Mouse (Mus musculus) WW6 (cell line): ENCODE measurements at regions not wholly inside any gene's neighbourhood (a gene's known extent, or its start where the extent isn't known, plus 50 kb on each side); places are given as distances from the start of the nearest gene placed in this dataset.

ENCODE experiments used
- DNase-seq: peaks from one replicate; pipeline ENCODE4 v3.0.0-alpha.2; 2013; ENCODE audit warnings: low read depth, low spot score

GRCm38 (mm10) chr3:128001924-128002501 lies 105.9 kb upstream of the Fam241a start:
- peak; percentile 4 for DNase-seq

- no peak for DNase-seq
Measured at GRCm38 (mm10) chr3:127995678-127996077, 99.6 kb upstream of the Fam241a start.

GRCm38 (mm10) chr3:127987583-127987982 lies 91.5 kb upstream of the Fam241a start:
- no peak for DNase-seq

GRCm38 (mm10) chr3:127985165-127985564 lies 89.0 kb upstream of the Fam241a start:
- no peak for DNase-seq

GRCm38 (mm10) chr3:127977240-127977639 lies 81.1 kb upstream of the Fam241a start:
- DNase-seq, result no peak

- DNase-seq, result peak; percentile 36
Measured at GRCm38 (mm10) chr3:127970891-127971290, 74.8 kb upstream of the Fam241a start.

- no peak for DNase-seq
Measured at GRCm38 (mm10) chr3:127967170-127967569, 71.0 kb upstream of the Fam241a start.

GRCm38 (mm10) chr3:127966214-127966613 lies 70.1 kb upstream of the Fam241a start:
- no peak for DNase-seq

GRCm38 (mm10) chr3:127958919-127959684 lies 63.0 kb upstream of the Fam241a start:
- no peak for DNase-seq

- no peak for DNase-seq
Measured at GRCm38 (mm10) chr3:127954856-127955255, 58.7 kb upstream of the Fam241a start.

GRCm38 (mm10) chr3:127953610-127954009 lies 57.5 kb upstream of the Fam241a start:
- no peak for DNase-seq

- DNase-seq, result no peak
Measured at GRCm38 (mm10) chr3:127948898-127949620, 52.9 kb upstream of the Fam241a start.

GRCm38 (mm10) chr3:127948326-127948725 lies 52.2 kb upstream of the Fam241a start:
- no peak for DNase-seq
